Mouse (Mus musculus) kidney, adult 2 months (tissue): Measurements from ENCODE around the gene Sec1.

ENCODE experiments used
- CTCF ChIP-seq: fragments of 200-500 bp; conservative IDR thresholded peaks from 2 replicates; pipeline ENCODE4 v1.5.1; 2011; ENCODE audit warnings: low read depth, mild to moderate bottlenecking, control low read depth, low read length, moderate library complexity, mixed read lengths; ENCODE audit not compliant: insufficient read depth, insufficient read length
- POLR2A ChIP-seq: fragments of 200-500 bp; IDR thresholded peaks from one replicate; pipeline ENCODE4 v1.6.1; 2011; ENCODE audit warnings: low read depth, low read length, control low read depth

GRCm38 (mm10) chr7:45713396-45713795, 19.2 kb upstream of the Sec1 start:
- TF ChIP-seq CTCF = no peak
- TF ChIP-seq POLR2A = no peak
